ENCODE assay signal across 25 mouse cellular contexts in genomic region chr1:64457872-64458271, GRCm38 (mm10).
DNase-seq lines count a peak whose midpoint lies in the region; ATAC-seq and TF ChIP-seq lines count a peak whose summit lies in the region.
"Had no signal": no experiment of that assay in that cellular context is flagged by ENCODE, and none has a peak within 500 bp of the region (broad histone marks: within the 10 kb centered on the region; RNA-seq: fewer than 3 reads in every experiment).

No protein-coding gene starts in this region.

- no peak for TF ChIP-seq CTCF in heart, postnatal 0 days (IDR thresholded peaks at IDR 0.05; ENCODE audit: low read depth)
- no peak for TF ChIP-seq CTCF in midbrain, postnatal 0 days (IDR thresholded peaks at IDR 0.05)

- no peak overlapping the region for H3K9ac ChIP-seq in heart, postnatal 0 days (replicated peaks; ENCODE audit: low read depth, low read length)
- H3K9ac ChIP-seq in midbrain, embryonic 11.5 days (ENCODE audit: low read length): no peak overlapping the region
- H3K9ac ChIP-seq in midbrain, postnatal 0 days (replicated peaks; ENCODE audit: low read length, poor library complexity, severe bottlenecking): no peak overlapping the region
- H3K9ac ChIP-seq in forebrain, embryonic 15.5 days (replicated peaks): no peak overlapping the region
- H3K9ac ChIP-seq: embryonic facial prominence, embryonic 12.5 days; embryonic facial prominence, embryonic 15.5 days; heart, embryonic 12.5 days; heart, embryonic 15.5 days; hindbrain, embryonic 12.5 days had no signal

- H3K27me3 ChIP-seq in heart, postnatal 0 days (ENCODE audit: control insufficient read depth, insufficient read depth, low read length): no peaks in the 10 kb centered on the region
- no peaks in the 10 kb centered on the region for H3K27me3 ChIP-seq in midbrain, embryonic 11.5 days (ENCODE audit: control insufficient read depth, insufficient read depth, low read length)
- no peaks in the 10 kb centered on the region for H3K27me3 ChIP-seq in midbrain, postnatal 0 days (ENCODE audit: insufficient read depth, low read length)
- H3K27me3 ChIP-seq in forebrain, embryonic 15.5 days: no peaks in the 10 kb centered on the region
- H3K27me3 ChIP-seq: embryonic facial prominence, embryonic 12.5 days; embryonic facial prominence, embryonic 15.5 days; heart, embryonic 12.5 days; heart, embryonic 15.5 days; hindbrain, embryonic 12.5 days had no signal

- 0 out of 2 replicates have a peak, but pooled peaks cover 4% of the 10 kb centered on the region for H3K9me3 ChIP-seq in heart, postnatal 0 days (replicated peaks; ENCODE audit: control insufficient read depth, low read length)
- no peaks in the 10 kb centered on the region for H3K9me3 ChIP-seq in midbrain, embryonic 11.5 days (ENCODE audit: control insufficient read depth, low read length)
- no peaks in the 10 kb centered on the region for H3K9me3 ChIP-seq in midbrain, postnatal 0 days (ENCODE audit: low read length)
- H3K9me3 ChIP-seq in forebrain, embryonic 15.5 days: no peaks in the 10 kb centered on the region
- H3K9me3 ChIP-seq: embryonic facial prominence, embryonic 12.5 days; embryonic facial prominence, embryonic 15.5 days; G1E; heart, embryonic 12.5 days; heart, embryonic 15.5 days; hindbrain, embryonic 12.5 days had no signal

- no peak for ATAC-seq in heart, postnatal 0 days (ENCODE audit: insufficient read depth, low read depth)
- no peak for ATAC-seq in midbrain, embryonic 11.5 days (ENCODE audit: low FRiP score)
- ATAC-seq in midbrain, postnatal 0 days (ENCODE audit: low FRiP score): no peak
- no peak for ATAC-seq in forebrain, embryonic 15.5 days (replicated peaks)
- ATAC-seq: forebrain, embryonic 14.5 days; hindbrain, embryonic 16.5 days; Patski had no signal

- intact Hi-C loops in heart, postnatal 25 days (cut with DNase I): no loop called here

- no peaks in the 10 kb centered on the region for H3K36me3 ChIP-seq in heart, postnatal 0 days (replicated peaks; ENCODE audit: control insufficient read depth, insufficient read depth, low read length)
- no peaks in the 10 kb centered on the region for H3K36me3 ChIP-seq in midbrain, embryonic 11.5 days (ENCODE audit: control insufficient read depth, insufficient read depth, low read length)
- H3K36me3 ChIP-seq in midbrain, postnatal 0 days (ENCODE audit: insufficient read depth, low read length): no peaks in the 10 kb centered on the region
- no peaks in the 10 kb centered on the region for H3K36me3 ChIP-seq in forebrain, embryonic 15.5 days
- H3K36me3 ChIP-seq: embryonic facial prominence, embryonic 12.5 days; embryonic facial prominence, embryonic 15.5 days; G1E; heart, embryonic 12.5 days; heart, embryonic 15.5 days; hindbrain, embryonic 12.5 days had no signal

- H3K4me1 ChIP-seq in heart, postnatal 0 days (ENCODE audit: control insufficient read depth, insufficient read depth): no peaks in the 10 kb centered on the region
- H3K4me1 ChIP-seq in midbrain, embryonic 11.5 days (ENCODE audit: control insufficient read depth, insufficient read depth, low read length): no peaks in the 10 kb centered on the region
- H3K4me1 ChIP-seq in midbrain, postnatal 0 days (ENCODE audit: insufficient read depth, low read length): no peaks in the 10 kb centered on the region
- H3K4me1 ChIP-seq in forebrain, embryonic 15.5 days: no peaks in the 10 kb centered on the region
- H3K4me1 ChIP-seq: embryonic facial prominence, embryonic 12.5 days; embryonic facial prominence, embryonic 15.5 days; heart, embryonic 12.5 days; heart, embryonic 15.5 days; hindbrain, embryonic 12.5 days had no signal

- peak; percentile 15 for DNase-seq in heart, postnatal 0 days (ENCODE audit: low spot score)
- DNase-seq in heart, postnatal 25 days (ENCODE audit: low spot score): no peak
- DNase-seq in midbrain, embryonic 11.5 days (ENCODE audit: low spot score, missing footprints): peak; percentile 49
- no peak for DNase-seq in midbrain, postnatal 0 days (ENCODE audit: low spot score)
- DNase-seq in thymus, postnatal 25 days: peak; percentile 36
- no peak for DNase-seq in thymus, adult 18-20 months
- DNase-seq in thymus, postnatal 4 days: peak; percentile 51
- DNase-seq: adrenal gland, postnatal 10 days; adrenal gland, postnatal 36 days; cerebellum, adult 2 months; cerebellum, adult 9-11 months; cerebellum, postnatal 25 days; gastrocnemius, postnatal 25 days; heart, adult 18-20 months; heart, postnatal 14 days had no signal

- no peak overlapping the region for H3K27ac ChIP-seq in heart, postnatal 0 days (ENCODE audit: low read depth)
- H3K27ac ChIP-seq in midbrain, embryonic 11.5 days (ENCODE audit: low read depth, low read length): no peak overlapping the region
- no peak overlapping the region for H3K27ac ChIP-seq in midbrain, postnatal 0 days (ENCODE audit: low read depth, low read length)
- no peak overlapping the region for H3K27ac ChIP-seq in forebrain, embryonic 15.5 days (replicated peaks)
- H3K27ac ChIP-seq: embryonic facial prominence, embryonic 12.5 days; embryonic facial prominence, embryonic 15.5 days; heart, embryonic 15.5 days; hindbrain, embryonic 12.5 days had no signal

- WGBS in heart, postnatal 0 days: 78% methylated on average over 5 of the region's 5 CpGs
- 85% methylated on average over 5 of the region's 5 CpGs for WGBS in midbrain, embryonic 11.5 days
- 81% methylated on average over 5 of the region's 5 CpGs for WGBS in midbrain, postnatal 0 days
- WGBS in forebrain, embryonic 15.5 days: 85% methylated on average over 5 of the region's 5 CpGs

- no peak for TF ChIP-seq EP300 in heart, postnatal 0 days (IDR thresholded peaks at IDR 0.05; ENCODE audit: low read depth)

- no peak overlapping the region for H3K4me2 ChIP-seq in heart, postnatal 0 days (ENCODE audit: low read depth, low read length)
- H3K4me2 ChIP-seq in midbrain, embryonic 11.5 days: no peak overlapping the region
- no peak overlapping the region for H3K4me2 ChIP-seq in midbrain, postnatal 0 days (ENCODE audit: low read depth, low read length, poor library complexity, severe bottlenecking)
- H3K4me2 ChIP-seq in forebrain, embryonic 15.5 days (replicated peaks): no peak overlapping the region
- H3K4me2 ChIP-seq: embryonic facial prominence, embryonic 12.5 days; embryonic facial prominence, embryonic 15.5 days; heart, embryonic 12.5 days; heart, embryonic 15.5 days; hindbrain, embryonic 12.5 days had no signal

- H3K4me3 ChIP-seq in heart, postnatal 0 days (ENCODE audit: low read depth, low read length): no peak overlapping the region
- no peak overlapping the region for H3K4me3 ChIP-seq in midbrain, embryonic 11.5 days (ENCODE audit: low read depth, low read length)
- no peak overlapping the region for H3K4me3 ChIP-seq in midbrain, postnatal 0 days (ENCODE audit: low read depth, low read length)
- H3K4me3 ChIP-seq in forebrain, embryonic 15.5 days: no peak overlapping the region
- H3K4me3 ChIP-seq: embryonic facial prominence, embryonic 12.5 days; embryonic facial prominence, embryonic 15.5 days; heart, embryonic 12.5 days; heart, embryonic 15.5 days; hindbrain, embryonic 12.5 days had no signal

Comparison
In these comparisons a context has a peak if more than half of its experiments do, and no peak if none do; other contexts are left out.
1. DNase-seq: peak in heart, postnatal 0 days (single experiment), midbrain, embryonic 11.5 days (single experiment), thymus, postnatal 25 days (single experiment) and thymus, postnatal 4 days (single experiment); none in heart, postnatal 25 days (single experiment), midbrain, postnatal 0 days (single experiment) and thymus, adult 18-20 months (0 of 2).